Mouse (Mus musculus) left cerebral cortex, postnatal 4 days (tissue): ENCODE results near the gene Arhgap10. TPM values are rescaled to one million over a fixed set of nuclear protein-coding genes. Genes with fewer than 3 reads are reported as not detected.

ENCODE experiments used
- DNase-seq: peaks from one replicate; pipeline ENCODE4 v3.0.0-alpha.2; 2022
- intact Hi-C: fragments of 180-260 bp; cut with DNase I; formaldehyde crosslinking; loops from one replicate; pipeline ENCODE4 v1.15.1; 2025
- total RNA-seq, 2 experiments: library from RNA; stranded (reverse); gene quantifications; 2 replicates each; pipeline ENCODE4 v1.2.3; 2021

Gene Arhgap10
- total RNA-seq, 2 experiments from 2014 or later, result 6.5 to 6.6 TPM

- no peak for DNase-seq
- intact Hi-C loops, result no loop called here
Measured at GRCm38 (mm10) chr8:77256450-77257084, 261.2 kb downstream of the Arhgap10 start.

- intact Hi-C loops, result no loop called here
- no peak for DNase-seq
Measured at GRCm38 (mm10) chr8:77254466-77254865, 263.3 kb downstream of the Arhgap10 start.

GRCm38 (mm10) chr8:77251134-77251533 lies 266.6 kb downstream of the Arhgap10 start:
- no peak for DNase-seq
- intact Hi-C loops, result no loop called here

GRCm38 (mm10) chr8:77250094-77250493 lies 267.7 kb downstream of the Arhgap10 start:
- intact Hi-C loops, result no loop called here

GRCm38 (mm10) chr8:77241381-77241780 lies 276.4 kb downstream of the Arhgap10 start:
- intact Hi-C loops, result no loop called here
- DNase-seq, result no peak

More at GRCm38 (mm10) chr8:77250094-77250493, 267.7 kb downstream of the Arhgap10 start:
- DNase-seq, result no peak

- intact Hi-C loops, result no loop called here
- no peak for DNase-seq
Measured at GRCm38 (mm10) chr8:77239462-77239861, 278.3 kb downstream of the Arhgap10 start.

GRCm38 (mm10) chr8:77236701-77237100 lies 281.1 kb downstream of the Arhgap10 start:
- intact Hi-C loops, result no loop called here
- no peak for DNase-seq

GRCm38 (mm10) chr8:77232411-77232810 lies 285.3 kb downstream of the Arhgap10 start:
- no peak for DNase-seq
- intact Hi-C loops, result no loop called here

GRCm38 (mm10) chr8:77231834-77232233 lies 285.9 kb downstream of the Arhgap10 start:
- DNase-seq, result no peak
- intact Hi-C loops, result no loop called here

- intact Hi-C loops, result no loop called here
- DNase-seq, result no peak
Measured at GRCm38 (mm10) chr8:77231211-77231610, 286.5 kb downstream of the Arhgap10 start.

- intact Hi-C loops, result no loop called here
- DNase-seq, result no peak
Measured at GRCm38 (mm10) chr8:77228688-77229087, 289.1 kb downstream of the Arhgap10 start.

GRCm38 (mm10) chr8:77227742-77228141 lies 290.0 kb downstream of the Arhgap10 start:
- peak; percentile 41 for DNase-seq
- intact Hi-C loops, result no loop called here

- no peak for DNase-seq
- intact Hi-C loops, result no loop called here
Measured at GRCm38 (mm10) chr8:77223123-77223522, 294.6 kb downstream of the Arhgap10 start.

GRCm38 (mm10) chr8:77215191-77215590 lies 302.6 kb downstream of the Arhgap10 start:
- intact Hi-C loops, result no loop called here
- no peak for DNase-seq

- DNase-seq, result peak; percentile 36
- intact Hi-C loops, result no loop called here
Measured at GRCm38 (mm10) chr8:77214665-77215064, 303.1 kb downstream of the Arhgap10 start.

- DNase-seq, result no peak
- intact Hi-C loops, result no loop called here
Measured at GRCm38 (mm10) chr8:77213893-77214464, 303.8 kb downstream of the Arhgap10 start.

GRCm38 (mm10) chr8:77209297-77209696 lies 308.5 kb downstream of the Arhgap10 start:
- DNase-seq, result no peak

More at GRCm38 (mm10) chr8:77209297-77209696, 308.5 kb downstream of the Arhgap10 start:
- intact Hi-C loops, result no loop called here

Other genes starting within 250 kb of the Arhgap10 start
- gene Prmt9, start 31.4 kb upstream of the Arhgap10 start, total RNA-seq, result 10 to 100 TPM; 28.0 to 29.4 TPM
- gene Tmem184c, start 92.7 kb upstream of the Arhgap10 start, total RNA-seq, result 10 to 100 TPM; 57.1 to 62.7 TPM
- 1 to 10 TPM; 5.5 to 6.0 TPM for gene Ednra, start 206.5 kb upstream of the Arhgap10 start, total RNA-seq